Mouse (Mus musculus): ENCODE results near the gene Ccdc189.

Ccdc189 gene

GRCm38 (mm10) chr7:127592575-127592974 is 4.2 kb upstream of the Ccdc189 start:
- no peak for DNase-seq (ENCODE audit: low spot score in 2 of 2)

GRCm38 (mm10) chr7:127591108-127591507 is 2.7 kb upstream of the Ccdc189 start:
- DNase-seq (ENCODE audit: low spot score in 2 of 2) = no peak

GRCm38 (mm10) chr7:127589637-127590036 is 1.2 kb upstream of the Ccdc189 start:
- no peak for DNase-seq (ENCODE audit: low spot score in 2 of 2)

- DNase-seq (ENCODE audit: low spot score in 2 of 2) = no peak
Observed at GRCm38 (mm10) chr7:127588901-127589300, 506 bp upstream of the Ccdc189 start.

- DNase-seq (ENCODE audit: low spot score in 2 of 2) = no peak
Observed at GRCm38 (mm10) chr7:127587196-127587595, 1.2 kb downstream of the Ccdc189 start.

- no peak for DNase-seq (ENCODE audit: low spot score in 2 of 2)
Observed at GRCm38 (mm10) chr7:127586149-127586548, 2.2 kb downstream of the Ccdc189 start.

- DNase-seq (ENCODE audit: low spot score in 2 of 2) = no peak
Observed at GRCm38 (mm10) chr7:127585031-127585430, 3.4 kb downstream of the Ccdc189 start.

GRCm38 (mm10) chr7:127583260-127583659 is 5.1 kb downstream of the Ccdc189 start:
- no peak for DNase-seq (ENCODE audit: low spot score in 2 of 2)

GRCm38 (mm10) chr7:127574115-127574514 is 14.3 kb downstream of the Ccdc189 start:
- DNase-seq (ENCODE audit: low spot score in 2 of 2) = no peak

DNA sequence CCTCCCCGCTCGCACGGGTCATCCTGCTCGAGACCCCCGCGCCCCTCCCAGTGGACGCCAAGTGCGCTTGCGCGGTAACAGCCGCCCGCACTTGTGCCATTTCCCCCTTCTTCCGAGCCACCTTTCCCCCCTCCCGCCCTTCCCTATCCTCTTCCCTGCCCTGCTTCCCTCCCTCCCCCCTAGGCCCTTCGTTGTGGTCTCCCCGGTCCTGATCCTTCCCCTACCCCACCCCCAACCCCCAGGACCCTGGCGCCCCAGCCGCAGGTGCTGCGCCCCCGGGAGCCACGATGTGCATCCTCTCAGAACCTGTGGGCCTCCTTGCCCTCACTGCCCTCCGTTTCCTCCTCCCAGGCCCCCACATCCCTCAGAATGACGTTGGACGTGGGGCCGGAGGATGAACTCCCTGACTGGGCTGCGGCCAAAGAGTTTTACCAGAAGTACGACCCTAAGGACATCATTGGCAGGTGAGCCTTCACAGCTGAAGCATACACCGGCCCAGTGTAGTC is 14.8 kb downstream of the Ccdc189 start:
- DNase-seq (ENCODE audit: low spot score in 2 of 2) = no peak

GRCm38 (mm10) chr7:127572895-127573471 is 15.4 kb downstream of the Ccdc189 start, which contains the start of gene Phkg2:
Gene Phkg2, plus strand, starts transcription at chr7:127573340.
- peak; percentile 55 to 79 for DNase-seq (ENCODE audit: low spot score in 2 of 2)

DNA sequence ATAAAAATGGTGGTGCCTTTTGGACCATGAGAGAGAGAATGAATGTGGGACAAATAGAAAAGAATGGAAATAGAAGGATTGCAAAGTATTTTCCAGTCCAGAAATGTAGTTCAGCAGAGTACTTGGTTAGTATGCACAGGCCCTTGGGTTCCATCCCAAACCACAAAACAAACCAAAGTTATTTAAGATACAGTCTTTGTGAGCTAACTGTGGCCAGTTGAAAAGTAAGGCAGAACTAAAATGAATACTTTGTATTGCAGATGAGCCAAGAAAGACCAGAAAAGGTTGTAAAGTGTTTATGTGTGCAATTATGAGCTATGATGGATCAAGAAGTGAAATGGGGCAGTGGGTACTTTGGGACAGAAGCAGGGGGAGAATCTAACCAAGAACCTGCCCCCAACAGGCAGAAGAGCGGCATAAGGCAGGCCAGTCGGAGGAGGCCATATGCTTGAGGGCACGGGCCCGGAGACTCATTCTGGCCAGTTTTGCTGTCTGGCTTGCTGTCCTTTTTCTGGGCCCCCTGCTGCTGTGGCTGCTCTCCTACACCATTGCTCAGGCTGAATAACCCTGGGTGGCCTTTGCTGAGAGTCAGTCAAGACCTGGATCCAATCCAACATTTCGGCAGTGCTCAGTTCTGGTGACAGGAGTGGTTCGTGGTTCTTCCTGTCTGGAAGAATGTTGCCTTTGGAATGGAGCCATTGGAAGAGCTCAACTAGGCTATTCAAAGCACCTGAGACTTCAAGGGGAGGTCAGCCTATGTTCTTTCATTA is 23.8 kb downstream of the Ccdc189 start:
- DNase-seq (ENCODE audit: low spot score in 2 of 2) = peak in 1 of 2 experiments; percentile 44

GRCm38 (mm10) chr7:127561340-127561858 is 27.0 kb downstream of the Ccdc189 start, which contains the start of gene Tmem265:
Gene Tmem265, plus strand, starts transcription at chr7:127561390.
- no peak for DNase-seq (ENCODE audit: low spot score in 2 of 2)

DNA sequence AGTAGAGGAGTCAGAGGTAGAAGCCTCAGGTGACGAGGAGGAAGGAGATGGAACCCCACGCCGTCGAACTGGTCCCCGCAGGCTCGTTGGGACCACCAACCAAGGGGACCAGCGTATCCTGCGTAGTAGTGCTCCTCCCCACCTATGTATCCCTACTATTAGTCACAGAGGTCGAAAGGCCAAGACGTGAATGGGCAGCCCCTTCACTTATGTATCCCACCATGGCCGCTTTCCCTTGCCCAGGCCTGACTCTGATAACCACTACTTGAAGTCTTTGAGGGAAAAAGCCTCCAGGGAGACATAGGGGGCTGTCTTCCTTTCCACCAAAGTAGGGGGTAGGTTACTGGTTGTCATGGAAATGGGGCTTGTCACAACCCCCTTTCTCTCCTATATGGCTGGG is 27.8 kb downstream of the Ccdc189 start:
- DNase-seq (ENCODE audit: low spot score in 2 of 2) = no peak

- no peak for DNase-seq (ENCODE audit: low spot score in 2 of 2)
Observed at GRCm38 (mm10) chr7:127551558-127551957, 36.8 kb downstream of the Ccdc189 start.

DNA sequence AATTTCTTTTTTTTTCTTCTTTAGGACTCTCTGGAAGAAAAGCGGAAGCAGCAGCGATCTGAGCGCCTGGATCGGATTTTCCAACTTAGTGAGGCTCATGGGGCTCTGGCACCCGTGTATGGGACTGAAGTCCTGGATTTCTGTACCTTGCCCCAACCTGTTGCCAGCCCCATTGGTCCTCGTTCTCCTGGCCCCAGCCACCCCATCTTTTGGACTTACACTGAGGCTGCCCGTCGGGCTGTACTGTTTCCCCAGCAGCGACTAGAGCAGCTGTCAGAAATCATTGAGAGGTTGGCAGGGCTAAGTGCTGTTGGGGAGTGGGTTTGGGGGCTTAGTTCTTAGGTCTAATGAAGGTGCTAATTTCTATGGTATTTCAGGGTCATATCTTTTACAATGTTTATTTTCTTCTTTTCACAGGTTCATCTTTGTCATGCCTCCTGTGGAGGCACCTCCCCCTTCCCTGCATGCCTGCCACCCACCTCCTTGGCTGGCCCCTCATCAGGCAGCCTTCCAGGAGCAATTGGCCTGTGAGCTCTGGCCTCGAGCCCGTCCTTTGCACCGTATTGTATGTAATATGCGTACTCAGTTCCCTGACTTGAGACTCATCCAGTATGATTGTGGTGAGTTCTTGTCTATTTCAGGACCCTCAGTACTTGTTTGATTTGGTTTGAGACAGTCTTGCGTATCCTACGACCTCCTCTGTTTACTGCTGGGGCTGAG is 39.1 kb downstream of the Ccdc189 start:
- DNase-seq (ENCODE audit: low spot score in 2 of 2) = peak in 1 of 2 experiments; percentile 45

DNA sequence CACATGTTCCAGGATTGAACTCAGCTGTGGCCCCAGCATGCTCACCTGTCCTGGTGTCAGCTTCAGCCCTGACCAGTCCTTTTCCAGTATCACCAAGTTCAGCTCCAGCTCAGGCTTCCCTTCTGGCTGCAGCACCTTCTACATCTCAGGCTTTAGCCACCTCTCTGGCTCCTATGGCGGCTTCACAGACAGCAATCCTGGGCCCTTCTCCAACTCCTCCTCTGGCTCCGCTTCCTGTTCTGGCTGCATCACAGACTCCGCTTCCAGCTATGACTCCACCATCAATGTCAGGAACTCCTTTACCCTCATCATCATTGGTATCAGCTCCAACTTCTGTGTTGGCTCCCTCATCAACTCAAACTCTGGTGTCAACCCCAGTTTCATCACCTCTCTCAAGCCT is 46.7 kb downstream of the Ccdc189 start:
- no peak for DNase-seq (ENCODE audit: low spot score in 2 of 2)
